Mouse (Mus musculus) kidney, embryonic 15.5 days (tissue): ENCODE data around the gene Abtb1. TPM values are rescaled to one million over a fixed set of nuclear protein-coding genes. Genes with fewer than 3 reads are reported as not detected.

Source experiments
- ATAC-seq: fragments of 200-750 bp; cut with Nextera tagmentation; replicated peaks from 2 replicates; pipeline ENCODE4 v1.8.0; 2017; ENCODE audit warnings: moderate TSS enrichment; ENCODE audit not compliant: low FRiP score
- H3K27ac ChIP-seq: fragments of 300-500 bp; sonication (generic); 2 replicates; pipeline ENCODE4 v1.5.1; 2015; ENCODE audit warnings: mild to moderate bottlenecking, inconsistent platforms
- H3K27me3 ChIP-seq: fragments of 300-500 bp; sonication (generic); 2 replicates; pipeline ENCODE4 v1.6.1; 2015; ENCODE audit warnings: inconsistent platforms
- H3K36me3 ChIP-seq: fragments of 300-500 bp; sonication (generic); 2 replicates; pipeline ENCODE4 v1.6.1; 2015; ENCODE audit warnings: inconsistent platforms
- H3K4me1 ChIP-seq: fragments of 300-500 bp; sonication (generic); 2 replicates; pipeline ENCODE4 v1.6.1; 2015; ENCODE audit warnings: inconsistent platforms
- H3K4me2 ChIP-seq: fragments of 300-500 bp; sonication (generic); 2 replicates; pipeline ENCODE4 v1.6.1; 2015; ENCODE audit warnings: moderate library complexity, mild to moderate bottlenecking, inconsistent platforms
- H3K4me3 ChIP-seq: fragments of 300-500 bp; sonication (generic); replicated peaks from 2 replicates; pipeline ENCODE4 v1.5.1; 2015; ENCODE audit warnings: mild to moderate bottlenecking, inconsistent platforms
- H3K9ac ChIP-seq: fragments of 300-500 bp; sonication (generic); 2 replicates; pipeline ENCODE4 v1.6.1; 2015; ENCODE audit warnings: mild to moderate bottlenecking, inconsistent platforms
- H3K9me3 ChIP-seq: fragments of 300-500 bp; sonication (generic); replicated peaks from 2 replicates; pipeline ENCODE4 v1.6.1; 2016; ENCODE audit warnings: inconsistent platforms
- WGBS: fragments of 180-500 bp; shearing (Covaris S2); methylation state at CpG from one replicate; pipeline ENCODE4 v1.1.7; 2015; ENCODE audit warnings: mixed read lengths; 5-methylcytosine and 5-hydroxymethylcytosine counted together
- polyA plus RNA-seq: library from polyadenylated mRNA; unstranded; fragments of >200 nt; fragmentation: Nextera tagmentation; extraction: Ambion mirVana; gene quantifications from 2 replicates; pipeline ENCODE4 v1.2.1, GENCODE M21; 2015

Abtb1 gene
- polyA plus RNA-seq, 1 experiment from 2014 or later = 32.4 TPM

DNA sequence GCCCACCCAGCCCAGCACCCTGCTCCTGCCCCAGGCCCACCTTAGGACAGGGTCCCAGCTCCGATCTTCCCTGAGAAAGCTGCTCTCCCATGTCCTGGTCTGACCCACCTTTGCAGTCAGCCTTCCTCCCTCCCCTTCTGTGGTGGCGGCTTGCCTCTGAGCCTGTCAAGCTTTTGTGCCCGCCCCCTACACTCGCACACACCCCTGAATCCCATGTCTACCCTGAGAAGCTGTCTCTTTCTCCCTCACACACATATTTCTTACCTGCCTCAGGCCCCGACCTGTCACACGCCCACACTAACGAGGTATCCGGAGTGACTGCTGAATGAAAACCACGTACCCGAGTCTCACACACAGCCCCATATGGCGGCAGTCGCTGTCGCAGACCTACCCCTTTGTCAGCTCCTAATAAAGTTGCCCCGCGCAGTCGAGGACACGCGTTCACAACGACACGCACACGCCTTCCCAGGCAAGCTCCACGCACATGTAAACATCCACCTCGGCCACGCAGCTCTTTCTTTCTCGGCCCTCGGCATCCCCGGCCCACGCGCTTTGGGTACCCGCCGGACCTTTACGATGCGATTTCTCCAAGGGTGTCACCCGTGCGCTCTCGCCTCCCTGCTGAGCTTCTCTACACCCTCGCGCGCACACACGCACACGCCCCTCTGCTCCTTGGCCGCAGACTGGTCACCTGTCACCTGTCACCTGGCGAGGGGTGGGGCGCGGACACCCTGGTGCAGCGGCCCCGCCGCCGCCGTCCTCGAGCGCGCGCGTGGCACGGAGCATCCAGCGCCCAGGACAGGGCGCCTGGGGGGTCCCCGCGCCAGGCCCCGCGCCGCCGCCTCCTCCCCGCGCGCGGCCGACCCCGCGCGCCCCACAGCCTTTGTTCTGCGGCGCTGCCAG, 32.4 kb upstream of the Abtb1 start:
- peak overlapping the region; percentile 79 for H3K9ac ChIP-seq
- 1% methylated on average over 74 of the region's 74 CpGs for WGBS

DNA sequence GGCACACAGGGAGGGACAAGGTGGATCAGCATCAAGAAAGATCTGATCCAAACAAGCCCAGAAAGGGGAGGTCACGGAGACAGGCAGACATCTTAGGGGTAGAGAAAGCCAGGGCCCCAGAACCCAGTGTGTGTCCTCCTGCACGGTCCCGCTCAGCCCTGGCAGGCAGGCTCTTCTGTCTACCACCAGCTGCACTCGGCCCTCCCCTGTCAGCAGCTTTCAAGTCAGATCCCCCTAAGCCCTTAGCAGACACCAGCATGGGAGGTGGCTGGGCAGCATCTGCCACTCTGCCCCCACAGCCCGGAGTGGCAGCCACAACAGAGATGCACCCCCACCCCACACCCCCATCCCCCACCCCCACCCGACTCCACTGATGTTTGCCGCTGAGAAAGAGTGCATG, 31.0 kb upstream of the Abtb1 start:
- Histone ChIP-seq H3K36me3 (no peaks in the 10 kb centered on the region), H3K9me3 (no peaks in the 10 kb centered on the region), H3K4me1 (peaks cover 19% of the 10 kb centered on the region), H3K4me3 (no peak overlapping the region), H3K9ac (no peak overlapping the region), H3K4me2 (no peak overlapping the region), H3K27me3 (peaks cover 22% of the 10 kb centered on the region), H3K27ac (no peak overlapping the region)
- ATAC-seq = no peak
- WGBS = 57% methylated on average over 7 of the region's 7 CpGs

More for the DNA sequence above, 32.4 kb upstream of the Abtb1 start:
- no peak overlapping the region for H3K27ac ChIP-seq
- H3K4me1 ChIP-seq = peaks cover 19% of the 10 kb centered on the region
- H3K4me3 ChIP-seq = peak overlapping the region; percentile 73
- H3K4me2 ChIP-seq = peak overlapping the region; percentile 99
- peaks cover 22% of the 10 kb centered on the region for H3K27me3 ChIP-seq
- peak; percentile 71 for ATAC-seq
- H3K36me3 ChIP-seq = no peaks in the 10 kb centered on the region
- H3K9me3 ChIP-seq = no peaks in the 10 kb centered on the region

GRCm38 (mm10) chr6:88871546-88871945, 29.8 kb upstream of the Abtb1 start:
- Histone ChIP-seq H3K9me3 (no peaks in the 10 kb centered on the region), H3K27me3 (peaks cover 22% of the 10 kb centered on the region), H3K27ac (no peak overlapping the region), H3K4me1 (peaks cover 19% of the 10 kb centered on the region), H3K4me2 (no peak overlapping the region), H3K9ac (no peak overlapping the region), H3K4me3 (no peak overlapping the region), H3K36me3 (no peaks in the 10 kb centered on the region)
- no peak for ATAC-seq
- 51% methylated on average over 8 of the region's 8 CpGs for WGBS

DNA sequence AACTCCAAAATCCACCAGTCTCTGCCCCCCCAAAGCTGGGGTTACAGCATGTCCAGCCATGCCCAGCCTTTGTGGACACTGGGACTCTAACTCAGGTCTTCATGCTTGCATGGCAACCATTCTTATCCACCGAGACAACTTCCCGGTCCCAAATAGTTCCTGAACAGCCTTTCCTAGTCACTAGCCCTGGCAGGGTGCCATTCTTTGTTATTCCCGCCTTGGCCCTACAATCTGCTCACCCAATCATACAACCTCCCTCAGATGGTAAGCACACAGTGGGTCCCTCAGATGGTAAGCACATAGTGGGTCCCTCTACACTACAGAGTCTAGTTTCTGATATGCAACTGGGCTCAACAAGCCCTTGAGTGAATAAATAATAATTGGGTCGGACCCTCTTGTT, 28.8 kb upstream of the Abtb1 start:
- Histone ChIP-seq H3K4me3 (no peak overlapping the region), H3K4me1 (peaks cover 19% of the 10 kb centered on the region), H3K36me3 (no peaks in the 10 kb centered on the region), H3K9me3 (no peaks in the 10 kb centered on the region), H3K4me2 (no peak overlapping the region), H3K27me3 (peaks cover 16% of the 10 kb centered on the region), H3K27ac (no peak overlapping the region), H3K9ac (no peak overlapping the region)
- 67% methylated on average over 4 of the region's 4 CpGs for WGBS
- no peak for ATAC-seq

DNA sequence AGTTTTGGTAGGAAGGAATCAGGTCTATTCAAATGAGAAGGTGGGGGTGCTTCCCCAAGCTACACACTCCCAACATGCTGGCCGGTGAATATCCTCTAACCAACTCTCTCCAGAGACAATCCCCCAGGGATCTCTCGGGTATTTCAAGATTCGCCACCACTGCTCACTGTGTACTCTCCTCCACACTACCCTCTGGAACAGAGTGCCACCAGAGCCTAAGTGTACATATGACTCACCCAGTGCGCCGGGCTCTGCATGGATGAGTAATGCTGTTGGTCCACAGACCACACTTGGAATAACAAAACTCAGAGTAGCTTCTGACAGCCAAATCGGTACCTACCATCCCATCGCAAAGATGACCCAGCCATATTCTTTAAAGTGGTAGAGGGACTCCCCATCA, 27.7 kb upstream of the Abtb1 start:
- peaks cover 16% of the 10 kb centered on the region for H3K4me1 ChIP-seq
- ATAC-seq = no peak

DNA sequence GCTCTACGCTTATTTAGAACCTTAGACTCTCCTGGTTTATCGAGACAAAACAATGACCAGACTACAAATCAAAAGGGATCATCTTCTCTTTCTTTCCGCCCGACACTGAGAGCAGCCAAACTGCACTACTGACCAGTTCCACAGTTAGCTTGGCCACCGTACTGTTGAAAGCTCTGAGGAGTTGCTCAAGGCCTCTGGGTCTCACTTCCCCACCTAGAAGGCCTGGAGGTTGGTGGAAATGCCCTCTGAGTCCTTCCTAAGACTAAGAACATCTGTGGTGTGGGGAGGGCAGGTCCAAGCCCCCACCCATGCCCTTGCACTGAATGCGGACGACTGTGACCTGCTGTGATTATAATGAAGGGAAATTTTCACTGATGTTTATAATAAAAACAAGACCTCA, 23.9 kb upstream of the Abtb1 start:
- no peak overlapping the region for H3K27ac ChIP-seq
- H3K4me1 ChIP-seq = no peaks in the 10 kb centered on the region
- no peak overlapping the region for H3K4me3 ChIP-seq
- H3K9ac ChIP-seq = no peak overlapping the region
- no peak for ATAC-seq
- no peaks in the 10 kb centered on the region for H3K27me3 ChIP-seq
- H3K36me3 ChIP-seq = peaks cover 21% of the 10 kb centered on the region
- H3K9me3 ChIP-seq = 0 out of 2 replicates have a peak, but pooled peaks cover 3% of the 10 kb centered on the region
- 78% methylated on average over 7 of the region's 7 CpGs for WGBS
- H3K4me2 ChIP-seq = no peak overlapping the region

More for the DNA sequence above, 27.7 kb upstream of the Abtb1 start:
- Histone ChIP-seq H3K36me3 (peaks cover 3% of the 10 kb centered on the region; the same call in 1 of the 2 replicates), H3K4me3 (no peak overlapping the region), H3K4me2 (no peak overlapping the region), H3K9ac (no peak overlapping the region), H3K9me3 (no peaks in the 10 kb centered on the region), H3K27ac (no peak overlapping the region), H3K27me3 (peaks cover 8% of the 10 kb centered on the region)
- 84% methylated on average over 7 of the region's 7 CpGs for WGBS

GRCm38 (mm10) chr6:88860914-88861313, 19.1 kb upstream of the Abtb1 start:
- no peak overlapping the region for H3K27ac ChIP-seq
- 0 out of 2 replicates have a peak, but pooled peaks cover 6% of the 10 kb centered on the region for H3K4me1 ChIP-seq
- H3K4me3 ChIP-seq = no peak overlapping the region
- 0 out of 2 replicates have a peak, but pooled peaks cover 3% of the 10 kb centered on the region for H3K9me3 ChIP-seq
- WGBS = 17% methylated on average over 2 of the region's 2 CpGs
- no peak overlapping the region for H3K9ac ChIP-seq
- no peaks in the 10 kb centered on the region for H3K27me3 ChIP-seq
- peaks cover 21% of the 10 kb centered on the region for H3K36me3 ChIP-seq
- ATAC-seq = no peak
- H3K4me2 ChIP-seq = no peak overlapping the region

DNA sequence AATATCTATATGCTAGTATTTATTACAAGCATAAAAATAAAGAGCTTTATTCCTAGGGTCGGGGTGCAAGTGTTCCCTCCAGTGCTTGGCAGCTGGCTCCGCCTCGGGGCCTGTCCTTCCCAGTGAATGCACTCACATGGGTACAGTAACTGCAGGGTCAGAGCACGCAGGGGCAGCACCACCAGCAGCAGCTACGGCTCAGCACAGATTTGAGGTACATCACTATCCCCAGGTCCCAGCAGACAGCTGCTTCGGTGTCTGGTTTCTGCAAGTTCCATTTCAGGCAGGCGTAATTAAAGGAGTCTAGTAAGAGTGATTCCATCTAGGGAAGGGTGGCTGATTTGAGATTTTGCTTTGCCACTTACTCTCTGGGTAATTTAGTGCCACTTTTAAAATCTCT, 16.6 kb upstream of the Abtb1 start:
- H3K36me3 ChIP-seq = peaks cover 14% of the 10 kb centered on the region
- ATAC-seq = no peak
- no peak overlapping the region for H3K4me2 ChIP-seq
- H3K27me3 ChIP-seq = no peaks in the 10 kb centered on the region
- H3K9ac ChIP-seq = no peak overlapping the region
- H3K9me3 ChIP-seq = 0 out of 2 replicates have a peak, but pooled peaks cover 3% of the 10 kb centered on the region
- 0 out of 2 replicates have a peak, but pooled peaks cover 6% of the 10 kb centered on the region for H3K4me1 ChIP-seq
- WGBS = 50% methylated on average over 7 of the region's 7 CpGs
- no peak overlapping the region for H3K4me3 ChIP-seq
- H3K27ac ChIP-seq = no peak overlapping the region

DNA sequence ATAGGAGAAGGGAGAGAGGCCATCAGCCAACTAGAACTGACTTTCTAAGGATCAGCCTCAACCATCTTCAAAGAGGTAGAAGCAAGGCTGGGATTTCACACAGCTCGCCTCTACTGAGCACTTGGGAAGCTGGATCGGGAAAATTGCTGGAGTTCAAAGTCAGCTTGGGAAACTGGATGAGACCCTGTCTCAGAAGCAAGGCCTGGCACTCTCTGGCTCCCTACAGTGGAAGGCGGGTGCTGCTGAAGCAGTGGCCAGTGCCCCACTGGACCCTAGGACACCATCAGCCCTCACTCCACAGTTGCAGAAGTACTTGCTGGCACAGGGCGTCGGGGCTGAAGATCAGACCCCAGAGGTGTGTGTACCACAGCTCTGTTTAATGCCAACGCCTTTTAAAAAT, 16.0 kb upstream of the Abtb1 start:
- Histone ChIP-seq H3K4me1 (0 out of 2 replicates have a peak, but pooled peaks cover 6% of the 10 kb centered on the region), H3K9ac (no peak overlapping the region), H3K27ac (0 out of 2 replicates have a peak overlapping the region, but pooled peaks have one; percentile 37), H3K36me3 (peaks cover 11% of the 10 kb centered on the region), H3K4me3 (no peak overlapping the region), H3K27me3 (no peaks in the 10 kb centered on the region), H3K9me3 (0 out of 2 replicates have a peak, but pooled peaks cover 3% of the 10 kb centered on the region), H3K4me2 (no peak overlapping the region)
- no peak for ATAC-seq
- 80% methylated on average over 6 of the region's 6 CpGs for WGBS

- Histone ChIP-seq H3K36me3 (peaks cover 7% of the 10 kb centered on the region), H3K9ac (no peak overlapping the region), H3K27me3 (no peaks in the 10 kb centered on the region), H3K4me3 (no peak overlapping the region), H3K4me1 (0 out of 2 replicates have a peak, but pooled peaks cover 6% of the 10 kb centered on the region), H3K4me2 (no peak overlapping the region), H3K9me3 (0 out of 2 replicates have a peak, but pooled peaks cover 3% of the 10 kb centered on the region), H3K27ac (0 out of 2 replicates have a peak overlapping the region, but pooled peaks have one; percentile 37)
- 32% methylated on average over 9 of the region's 9 CpGs for WGBS
- no peak; the same call in 1 of the 2 replicates for ATAC-seq
These were observed 15.5 kb upstream of the Abtb1 start for GRCm38 (mm10) chr6:88857249-88857648.

DNA sequence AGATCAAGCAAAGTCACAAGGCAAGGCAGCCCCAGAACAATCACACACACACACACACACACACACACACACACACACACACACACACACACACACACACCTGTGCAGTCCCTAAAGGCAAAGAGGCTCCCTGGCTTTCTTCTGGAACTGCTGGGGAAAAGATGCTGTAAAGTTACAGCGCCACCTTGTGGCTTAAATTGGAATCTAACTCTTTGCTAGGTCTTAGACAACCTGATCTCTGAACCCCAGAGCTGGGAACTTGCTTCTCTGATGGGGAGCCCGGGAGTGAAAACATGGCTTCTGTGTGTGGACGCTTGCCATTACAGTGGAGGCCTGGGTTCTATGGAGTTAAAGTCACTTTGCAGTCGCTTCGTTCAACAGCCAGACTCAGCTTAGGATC, 13.9 kb upstream of the Abtb1 start:
- no peak; the same call in 1 of the 2 replicates for ATAC-seq
- H3K4me2 ChIP-seq = no peak overlapping the region
- H3K27ac ChIP-seq = no peak overlapping the region
- H3K4me3 ChIP-seq = no peak overlapping the region
- H3K9me3 ChIP-seq = 0 out of 2 replicates have a peak, but pooled peaks cover 3% of the 10 kb centered on the region
- no peak overlapping the region for H3K9ac ChIP-seq
- 27% methylated on average over 5 of the region's 5 CpGs for WGBS
- no peaks in the 10 kb centered on the region; the same call in 1 of the 2 replicates for H3K36me3 ChIP-seq
- no peaks in the 10 kb centered on the region for H3K27me3 ChIP-seq
- H3K4me1 ChIP-seq = 0 out of 2 replicates have a peak, but pooled peaks cover 6% of the 10 kb centered on the region

DNA sequence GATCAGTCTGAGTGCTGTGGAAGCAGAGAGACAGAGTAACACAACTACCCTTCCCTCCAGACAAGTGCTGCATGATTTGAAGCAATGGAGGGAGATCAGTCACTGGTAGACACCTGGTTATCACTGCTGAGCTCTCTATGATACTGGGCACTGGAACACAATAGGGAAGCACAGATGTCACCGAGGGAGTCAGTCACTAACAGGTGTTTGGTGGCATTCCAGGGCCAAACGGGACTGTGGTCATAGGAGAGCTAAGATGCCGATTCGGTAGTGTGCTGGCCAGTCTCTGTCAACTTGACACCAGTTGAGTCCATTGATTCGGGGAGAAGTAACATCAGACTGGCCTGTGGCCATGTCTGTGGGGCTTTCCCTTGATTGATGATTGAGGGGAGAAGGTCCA, 12.7 kb upstream of the Abtb1 start:
- 74% methylated on average over 5 of the region's 5 CpGs for WGBS

More for the DNA sequence above, 12.7 kb upstream of the Abtb1 start:
- H3K27ac ChIP-seq = no peak overlapping the region
- ATAC-seq = no peak
- no peak overlapping the region for H3K9ac ChIP-seq
- H3K9me3 ChIP-seq = 0 out of 2 replicates have a peak, but pooled peaks cover 3% of the 10 kb centered on the region
- H3K4me2 ChIP-seq = no peak overlapping the region
- no peak overlapping the region for H3K4me3 ChIP-seq
- no peaks in the 10 kb centered on the region for H3K27me3 ChIP-seq
- 0 out of 2 replicates have a peak, but pooled peaks cover 6% of the 10 kb centered on the region for H3K4me1 ChIP-seq
- no peaks in the 10 kb centered on the region; the same call in 1 of the 2 replicates for H3K36me3 ChIP-seq
